Comparison of ENCODE assay signal across 8 mouse cellular contexts in genomic region chr5:93000774-93001757, GRCm38 (mm10). TPM values are rescaled to one million over a fixed set of nuclear protein-coding genes. Genes with fewer than 3 reads are reported as not detected.
DNase-seq lines count a peak whose midpoint lies in the region; ATAC-seq and TF ChIP-seq lines count a peak whose summit lies in the region.

No protein-coding gene starts in this region.

- 61% methylated on average over 17 of the region's 17 CpGs for whole genome bisulfite sequencing in liver, adult 2 months
- WGBS in intestine, embryonic 14.5 days = 21% methylated on average over 17 of the region's 17 CpGs
- WGBS in limb, embryonic 13.5 days = 47% methylated on average over 17 of the region's 17 CpGs
- WGBS in cerebellum, adult 2 months = 75% methylated on average over 17 of the region's 17 CpGs

- H3K27ac ChIP-seq in liver, adult 2 months (replicated peaks; ENCODE audit: insufficient read depth, low read depth, low read length) = peak overlapping the region; percentile 59
- peak overlapping the region; percentile 93 for H3K27ac ChIP-seq in intestine, embryonic 14.5 days (ENCODE audit: low read depth)
- H3K27ac ChIP-seq in limb, embryonic 13.5 days = peak overlapping the region; percentile 86
- no peak overlapping the region for H3K27ac ChIP-seq in cerebellum, adult 2 months (ENCODE audit: insufficient read depth, low read length)

- no peak for ATAC-seq in intestine, embryonic 14.5 days (replicated peaks; ENCODE audit: low FRiP score, low TSS enrichment, low read depth)
- no peak for ATAC-seq in limb, embryonic 13.5 days (ENCODE audit: low FRiP score, low read depth)

- H3K79me2 ChIP-seq in liver, adult 2 months (ENCODE audit: control insufficient read depth, insufficient read depth, low read length) = no peaks in the 10 kb centered on the region

- no peaks in the 10 kb centered on the region for H3K9me3 ChIP-seq in intestine, embryonic 14.5 days (ENCODE audit: control insufficient read depth, low read length)
- no peaks in the 10 kb centered on the region for H3K9me3 ChIP-seq in limb, embryonic 13.5 days

- TF ChIP-seq CTCF in liver, adult 2 months (IDR thresholded peaks at IDR 0.05; ENCODE audit: low read depth, low read length) = no peak
- no peak for TF ChIP-seq CTCF in cerebellum, adult 2 months (IDR thresholded peaks at IDR 0.05; ENCODE audit: borderline replicate concordance, insufficient read depth, low read depth, low read length)

- H3K4me1 ChIP-seq in liver, adult 2 months (ENCODE audit: control insufficient read depth, insufficient read depth, low read length) = 0 out of 2 replicates have a peak, but pooled peaks cover under 1% of the 10 kb centered on the region
- peaks cover 52% of the 10 kb centered on the region for H3K4me1 ChIP-seq in intestine, embryonic 14.5 days (replicated peaks; ENCODE audit: control insufficient read depth, insufficient read depth, low read length)
- H3K4me1 ChIP-seq in limb, embryonic 13.5 days = peaks cover 58% of the 10 kb centered on the region
- no peaks in the 10 kb centered on the region for H3K4me1 ChIP-seq in cerebellum, adult 2 months (ENCODE audit: control insufficient read depth, insufficient read depth, low read length)

- no peak for TF ChIP-seq POLR2A in liver, adult 2 months (IDR thresholded peaks at IDR 0.05; ENCODE audit: extremely low read depth, insufficient read depth, low read length)
- TF ChIP-seq POLR2A in cerebellum, adult 2 months (IDR thresholded peaks at IDR 0.05; ENCODE audit: borderline replicate concordance, insufficient read depth, low read length) = no peak

- peak overlapping the region; percentile 18 for H3K4me2 ChIP-seq in intestine, embryonic 14.5 days (ENCODE audit: low read length)
- H3K4me2 ChIP-seq in limb, embryonic 13.5 days (replicated peaks) = peak overlapping the region; percentile 19

- H3K9ac ChIP-seq in liver, adult 2 months (ENCODE audit: low read depth, low read length) = no peak overlapping the region
- peak overlapping the region; percentile 20; the same call in 1 of the 2 replicates for H3K9ac ChIP-seq in intestine, embryonic 14.5 days (ENCODE audit: low read length)
- H3K9ac ChIP-seq in limb, embryonic 13.5 days = no peak overlapping the region

- DNase-seq in liver, adult 2 months (ENCODE audit: extremely low read depth, low read depth, low spot score) = peak; percentile 24
- DNase-seq in liver = no peak
- DNase-seq in frontal cortex, postnatal 36 days (ENCODE audit: low spot score in 2 of 2) = peak; percentile 76 to 84
- no peak for DNase-seq in intestine, embryonic 14.5 days (ENCODE audit: low spot score)
- peak; percentile 55 for DNase-seq in right cerebral cortex, postnatal 14 days
- DNase-seq in adrenal gland, postnatal 25 days = no peak
- DNase-seq in cerebellum, adult 2 months = no peak

- H3K27me3 ChIP-seq in liver, adult 2 months (ENCODE audit: control insufficient read depth, insufficient read depth, low read length) = no peaks in the 10 kb centered on the region
- no peaks in the 10 kb centered on the region for H3K27me3 ChIP-seq in intestine, embryonic 14.5 days (replicated peaks; ENCODE audit: control insufficient read depth, insufficient read depth, low read length)
- no peaks in the 10 kb centered on the region for H3K27me3 ChIP-seq in limb, embryonic 13.5 days
- H3K27me3 ChIP-seq in cerebellum, adult 2 months (ENCODE audit: control insufficient read depth, insufficient read depth, low read length) = no peaks in the 10 kb centered on the region

- no peak overlapping the region for H3K4me3 ChIP-seq in liver, adult 2 months (ENCODE audit: insufficient read depth, low read depth, low read length)
- H3K4me3 ChIP-seq in intestine, embryonic 14.5 days (ENCODE audit: low read depth, low read length) = no peak overlapping the region
- no peak overlapping the region for H3K4me3 ChIP-seq in limb, embryonic 13.5 days
- H3K4me3 ChIP-seq in cerebellum, adult 2 months (replicated peaks; ENCODE audit: insufficient read depth, low read depth, low read length) = no peak overlapping the region

- H3K36me3 ChIP-seq in liver, adult 2 months (ENCODE audit: control insufficient read depth, insufficient read depth, low read length) = no peaks in the 10 kb centered on the region
- H3K36me3 ChIP-seq in intestine, embryonic 14.5 days (ENCODE audit: control insufficient read depth, insufficient read depth, low read length) = no peaks in the 10 kb centered on the region
- no peaks in the 10 kb centered on the region for H3K36me3 ChIP-seq in limb, embryonic 13.5 days

RNA-seq across cellular contexts. Expression of gene Sowahb, which starts 43.8 kb away (rescaled TPM):
- total RNA-seq in liver, adult 2 months (2014; rRNA removed) = 1.2 and 1.6 TPM in 2 replicates
- 3.4 and 3.9 TPM in 2 replicates for polyA plus RNA-seq in liver, adult 2 months (2012; rRNA removed)
- polyA plus RNA-seq in intestine, embryonic 14.5 days (2014; fragmentation: Nextera tagmentation; extraction: Ambion mirVana) = 3.3 and 3.9 TPM in 2 replicates
- 0.19 and 0.43 TPM in 2 replicates for polyA plus RNA-seq in limb, embryonic 13.5 days (2015; fragmentation: Nextera tagmentation; extraction: Ambion mirVana)
- not detected in 2 replicates for total RNA-seq in adrenal gland, postnatal 25 days (2021)
- 17.0 and 19.1 TPM in 2 replicates for polyA plus RNA-seq in cerebellum, adult 2 months (2012; rRNA removed)

Comparison
In these comparisons a context has a peak if more than half of its experiments do, and no peak if none do; other contexts are left out.
1. DNase-seq: peak in liver, adult 2 months (single experiment), frontal cortex, postnatal 36 days (2 of 2) and right cerebral cortex, postnatal 14 days (single experiment); none in liver (single experiment), intestine, embryonic 14.5 days (single experiment), adrenal gland, postnatal 25 days (single experiment) and cerebellum, adult 2 months (0 of 2).